Mouse (Mus musculus) ovary, adult 18-20 months (tissue): ENCODE measurements around the gene Pagr1a.
A peak's percentile ranks its signal among the peaks of the same experiment; 100 is the strongest.

Experiments used
- DNase-seq: peaks from one replicate; pipeline ENCODE4 v3.0.0; 2022; ENCODE audit warnings: low spot score, mixed read lengths

Pagr1a gene

GRCm38 (mm10) chr7:127003620-127004019 lies 13.5 kb downstream of the Pagr1a start:
- DNase-seq, result no peak

GRCm38 (mm10) chr7:126999568-126999967 lies 17.6 kb downstream of the Pagr1a start:
- no peak for DNase-seq

- DNase-seq, result no peak
Measured at GRCm38 (mm10) chr7:126996449-126996848, 20.7 kb downstream of the Pagr1a start.

GRCm38 (mm10) chr7:126988816-126989215 lies 28.3 kb downstream of the Pagr1a start:
- no peak for DNase-seq

- no peak for DNase-seq
Measured at GRCm38 (mm10) chr7:126986319-126986718, 30.8 kb downstream of the Pagr1a start.

GRCm38 (mm10) chr7:126984667-126985444 lies 32.3 kb downstream of the Pagr1a start:
- DNase-seq, result no peak

- DNase-seq, result no peak
Measured at GRCm38 (mm10) chr7:126983113-126983512, 34.0 kb downstream of the Pagr1a start.

GRCm38 (mm10) chr7:126982054-126982453 lies 35.1 kb downstream of the Pagr1a start:
- DNase-seq, result no peak

GRCm38 (mm10) chr7:126981601-126982000 lies 35.6 kb downstream of the Pagr1a start:
- no peak for DNase-seq

GRCm38 (mm10) chr7:126978841-126979240 lies 38.3 kb downstream of the Pagr1a start:
- no peak for DNase-seq

- DNase-seq, result no peak
Measured at GRCm38 (mm10) chr7:126976878-126977459, 40.2 kb downstream of the Pagr1a start.

GRCm38 (mm10) chr7:126975950-126976866 lies 40.9 kb downstream of the Pagr1a start, which contains the start of gene Cdiptos:
Gene Cdiptos, minus strand, starts transcription at chr7:126976098.
- DNase-seq, result peak; percentile 91

- DNase-seq, result no peak
Measured at GRCm38 (mm10) chr7:126975893-126975949, 41.4 kb downstream of the Pagr1a start, which contains the start of gene Cdipt. Gene Cdipt, plus strand, starts transcription at chr7:126975914.

- DNase-seq, result peak; percentile 34
Measured at GRCm38 (mm10) chr7:126975493-126975892, 41.7 kb downstream of the Pagr1a start.

GRCm38 (mm10) chr7:126967361-126967760 lies 49.8 kb downstream of the Pagr1a start:
- peak; percentile 54 for DNase-seq

GRCm38 (mm10) chr7:126965568-126965967 lies 51.6 kb downstream of the Pagr1a start:
- DNase-seq, result no peak
